Mouse (Mus musculus): ENCODE results near the gene Pip5k1b. TPM values are rescaled to one million over a fixed set of nuclear protein-coding genes. Genes with fewer than 3 reads are reported as not detected.
"Not testable (repeated sequence)": the region's sequence is repeated elsewhere in the genome, so short reads cannot be mapped to it uniquely, and the experiment has no call there.

The Pip5k1b gene
- total RNA-seq (2021) = 10 to 100 TPM; 14.2 to 18.7 TPM
- polyA plus RNA-seq (2012; rRNA removed) = 3.6 and 4.3 TPM in 2 replicates
- long read RNA-seq, transcript Pip5k1b-201 (15 exons, 2,573 nt) = major isoform, 6 of 8 reads
- long read RNA-seq, partial matches to known transcripts = 0 of 8 reads
- long read RNA-seq, other reads (novel, unspliced or antisense) = 2 of 8 reads

- DNase-seq = peak; percentile 73
Observed at GRCm38 (mm10) chr19:24555466-24555903, at the start of gene Pip5k1b. Pip5k1b (minus strand) TSS chr19:24555872.

- no peak for DNase-seq
Observed at GRCm38 (mm10) chr19:24604105-24604504, 48.4 kb upstream of the Pip5k1b start.

- DNase-seq = no peak
Observed at GRCm38 (mm10) chr19:24603431-24603830, 47.8 kb upstream of the Pip5k1b start.

GRCm38 (mm10) chr19:24586726-24587125 is 31.1 kb upstream of the Pip5k1b start:
- peak; percentile 44 for DNase-seq

- no peak for DNase-seq
Observed at GRCm38 (mm10) chr19:24585171-24585570, 29.5 kb upstream of the Pip5k1b start.

GRCm38 (mm10) chr19:24583956-24584355 is 28.3 kb upstream of the Pip5k1b start:
- DNase-seq = no peak

- no peak for DNase-seq
Observed at GRCm38 (mm10) chr19:24576125-24576524, 20.5 kb upstream of the Pip5k1b start.

- DNase-seq = peak; percentile 48
Observed at GRCm38 (mm10) chr19:24571756-24572181, 16.1 kb upstream of the Pip5k1b start.

GRCm38 (mm10) chr19:24570969-24571368 is 15.3 kb upstream of the Pip5k1b start:
- DNase-seq = no peak

- DNase-seq = peak; percentile 59
Observed at GRCm38 (mm10) chr19:24557456-24557855, 1.8 kb upstream of the Pip5k1b start.

- no peak for DNase-seq
Observed at GRCm38 (mm10) chr19:24556585-24556966, 904 bp upstream of the Pip5k1b start.

- DNase-seq = peak; percentile 91
Observed at GRCm38 (mm10) chr19:24555904-24556584, 372 bp upstream of the Pip5k1b start.

- peak; percentile 25 for DNase-seq
Observed at GRCm38 (mm10) chr19:24554911-24555465, 684 bp downstream of the Pip5k1b start.

- no peak for DNase-seq
Observed at GRCm38 (mm10) chr19:24554425-24554824, 1.2 kb downstream of the Pip5k1b start.

- no peak for DNase-seq
Observed at GRCm38 (mm10) chr19:24553291-24554075, 2.2 kb downstream of the Pip5k1b start.

GRCm38 (mm10) chr19:24552641-24553040 is 3.0 kb downstream of the Pip5k1b start:
- not testable (repeated sequence) for DNase-seq

GRCm38 (mm10) chr19:24551196-24551954 is 4.3 kb downstream of the Pip5k1b start:
- no peak for DNase-seq

- no peak for DNase-seq
Observed at GRCm38 (mm10) chr19:24550778-24551177, 4.9 kb downstream of the Pip5k1b start.

- no peak for DNase-seq
Observed at GRCm38 (mm10) chr19:24550016-24550415, 5.7 kb downstream of the Pip5k1b start.

GRCm38 (mm10) chr19:24548337-24548736 is 7.3 kb downstream of the Pip5k1b start:
- DNase-seq = no peak

GRCm38 (mm10) chr19:24546153-24546552 is 9.5 kb downstream of the Pip5k1b start:
- no peak for DNase-seq

Data from adrenal gland, adult 2 months (tissue).